Mouse (Mus musculus): ENCODE results near the gene Oscar.

Gene Oscar

GRCm38 (mm10) chr7:3616057-3616388, at the start of gene Oscar:
Gene Oscar (minus strand): TSS chr7:3616157.
- DNase-seq (ENCODE audit: low read depth in 1 of 2, low spot score in 2 of 2): no peak

- peak; percentile 89 to 92 for DNase-seq (ENCODE audit: low read depth in 1 of 2, low spot score in 2 of 2)
Measured at GRCm38 (mm10) chr7:3665215-3666114, 49.5 kb upstream of the Oscar start, which contains the start of gene Leng1. Gene Leng1 (minus strand): TSS chr7:3665840.

- no peak for DNase-seq (ENCODE audit: low read depth in 1 of 2, low spot score in 2 of 2)
Measured at GRCm38 (mm10) chr7:3664524-3665214, 48.7 kb upstream of the Oscar start.

- DNase-seq (ENCODE audit: low read depth in 1 of 2, low spot score in 2 of 2): no peak
Measured at GRCm38 (mm10) chr7:3658578-3658977, 42.6 kb upstream of the Oscar start.

- DNase-seq (ENCODE audit: low read depth in 1 of 2, low spot score in 2 of 2): no peak
Measured at GRCm38 (mm10) chr7:3656966-3657365, 41.0 kb upstream of the Oscar start.

GRCm38 (mm10) chr7:3646641-3647040, 30.7 kb upstream of the Oscar start:
- DNase-seq (ENCODE audit: low read depth in 1 of 2, low spot score in 2 of 2): no peak

GRCm38 (mm10) chr7:3646188-3646587, 30.2 kb upstream of the Oscar start:
- no peak for DNase-seq (ENCODE audit: low read depth in 1 of 2, low spot score in 2 of 2)

- DNase-seq (ENCODE audit: low read depth in 1 of 2, low spot score in 2 of 2): no peak
Measured at GRCm38 (mm10) chr7:3645488-3646025, 29.6 kb upstream of the Oscar start.

GRCm38 (mm10) chr7:3644672-3645487, 28.9 kb upstream of the Oscar start, which contains the start of gene Cnot3:
Gene Cnot3 (plus strand): TSS chr7:3645268.
- DNase-seq (ENCODE audit: low read depth in 1 of 2, low spot score in 2 of 2): peak; percentile 97 to 98

- DNase-seq (ENCODE audit: low read depth in 1 of 2, low spot score in 2 of 2): no peak
Measured at GRCm38 (mm10) chr7:3644348-3644671, 28.4 kb upstream of the Oscar start.

GRCm38 (mm10) chr7:3643843-3644242, 27.9 kb upstream of the Oscar start:
- no peak for DNase-seq (ENCODE audit: low read depth in 1 of 2, low spot score in 2 of 2)

GRCm38 (mm10) chr7:3643412-3643811, 27.5 kb upstream of the Oscar start:
- DNase-seq (ENCODE audit: low read depth in 1 of 2, low spot score in 2 of 2): no peak

- DNase-seq (ENCODE audit: low read depth in 1 of 2, low spot score in 2 of 2): no peak
Measured at GRCm38 (mm10) chr7:3630478-3630815, 14.5 kb upstream of the Oscar start.

GRCm38 (mm10) chr7:3629543-3630477, 13.9 kb upstream of the Oscar start, which contains the start of the genes Tfpt and Prpf31:
Gene Tfpt (minus strand): TSS chr7:3629929.
Gene Prpf31 (plus strand): TSS chr7:3629985.
- DNase-seq (ENCODE audit: low read depth in 1 of 2, low spot score in 2 of 2): peak; percentile 87 to 90

GRCm38 (mm10) chr7:3629030-3629429, 13.1 kb upstream of the Oscar start:
- DNase-seq (ENCODE audit: low read depth in 1 of 2, low spot score in 2 of 2): no peak

- DNase-seq (ENCODE audit: low read depth in 1 of 2, low spot score in 2 of 2): peak; percentile 58 to 66
Measured at GRCm38 (mm10) chr7:3617242-3617995, 1.5 kb upstream of the Oscar start, which contains the start of gene Ndufa3. Gene Ndufa3 (plus strand): TSS chr7:3617373.

GRCm38 (mm10) chr7:3616389-3617241, 658 bp upstream of the Oscar start:
- no peak for DNase-seq (ENCODE audit: low read depth in 1 of 2, low spot score in 2 of 2)

GRCm38 (mm10) chr7:3614021-3614420, 1.9 kb downstream of the Oscar start:
- no peak for DNase-seq (ENCODE audit: low read depth in 1 of 2, low spot score in 2 of 2)
